Mouse (Mus musculus) cerebellum, adult 2 months (tissue): ENCODE results near the gene Sdr9c7.

Experiments
- CTCF ChIP-seq: fragments of 200-500 bp; IDR thresholded peaks from 2 replicates; pipeline ENCODE4 v1.5.1; 2011; ENCODE audit warnings: low read depth, mild to moderate bottlenecking, control low read depth, low read length, moderate library complexity, borderline replicate concordance; ENCODE audit not compliant: insufficient read depth
- POLR2A ChIP-seq: fragments of 200-500 bp; IDR thresholded peaks from 2 replicates; pipeline ENCODE4 v1.6.1; 2011; ENCODE audit warnings: low read length, control low read depth, borderline replicate concordance; ENCODE audit not compliant: insufficient read depth

GRCm38 (mm10) chr10:127896705-127897104 is 1.6 kb upstream of the Sdr9c7 start:
- no peak for TF ChIP-seq CTCF
- no peak for TF ChIP-seq POLR2A
